Mouse (Mus musculus) lung, adult 2 months (tissue): ENCODE measurements at regions not wholly inside any gene's neighbourhood (a gene's known extent, or its start where the extent isn't known, plus 50 kb on each side); places are given as distances from the start of the nearest gene placed in this dataset.

Experiments used
- CTCF ChIP-seq: fragments of 200-500 bp; IDR thresholded peaks from 2 replicates; pipeline ENCODE4 v1.5.1; 2011; ENCODE audit warnings: mild to moderate bottlenecking, low read length, control low read depth; ENCODE audit not compliant: insufficient read depth
- POLR2A ChIP-seq: fragments of 200-500 bp; IDR thresholded peaks from 2 replicates; pipeline ENCODE4 v1.6.1; 2011; ENCODE audit warnings: low read depth, mild to moderate bottlenecking, control low read depth, low read length, borderline replicate concordance; ENCODE audit errors: extremely low read depth

GRCm38 (mm10) chr15:61599734-61600133 is 676.9 kb upstream of the A1bg start:
- no peak for TF ChIP-seq CTCF
- TF ChIP-seq POLR2A: no peak
